Mouse (Mus musculus): ENCODE measurements around the gene Amph. TPM values are rescaled to one million over a fixed set of nuclear protein-coding genes. Genes with fewer than 3 reads are reported as not detected.

Gene Amph
- polyA plus RNA-seq, 1 experiment from 2014 or later, result 50.0 TPM

DNA sequence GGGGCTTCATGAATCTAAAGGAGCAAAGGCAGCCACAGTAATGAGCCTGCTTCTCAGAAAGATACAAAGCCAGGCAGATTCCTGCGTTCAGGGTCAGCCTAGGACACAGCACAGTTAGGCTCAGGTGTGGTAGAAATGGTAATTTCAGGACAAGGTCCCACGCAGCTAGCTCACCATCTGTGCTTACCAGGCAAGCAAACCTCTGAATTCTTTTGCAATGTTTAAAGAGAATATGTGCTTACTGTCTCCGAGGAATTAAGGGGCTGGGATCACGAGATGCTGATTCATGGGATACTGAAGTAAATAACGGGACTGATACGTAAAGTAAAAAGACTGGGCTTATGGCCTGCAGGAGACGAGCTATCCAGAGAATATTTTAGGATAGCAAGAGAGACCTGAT is 212.6 kb downstream of the Amph start:
- ATAC-seq (ENCODE audit: low FRiP score, low TSS enrichment), result no peak
- 66% methylated on average over 7 of the region's 7 CpGs for WGBS

DNA sequence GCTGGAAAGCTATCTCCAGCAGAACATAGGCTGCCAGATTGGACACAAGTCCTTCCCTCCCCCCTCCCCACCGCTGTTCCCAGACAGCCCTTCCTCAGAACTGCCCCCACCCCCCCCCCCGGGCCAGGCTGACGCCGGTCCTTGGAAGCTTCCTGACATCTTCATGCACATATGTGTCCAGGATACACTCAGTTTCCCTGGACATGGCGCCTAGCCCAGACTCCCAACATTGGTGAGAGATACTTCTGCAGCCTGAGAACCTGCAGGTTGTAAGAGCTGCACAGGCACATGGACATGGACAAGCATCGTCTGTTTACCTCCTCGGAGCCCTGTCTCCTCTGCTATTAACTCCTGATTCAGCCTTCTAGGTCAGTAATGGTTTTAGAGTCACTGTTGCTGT is 213.1 kb downstream of the Amph start:
- Histone ChIP-seq H3K4me3 (replicated peaks; ENCODE audit: low read depth, low read length) (no peak overlapping the region), H3K36me3 (ENCODE audit: control insufficient read depth, insufficient read depth, low read length) (no peaks in the 10 kb centered on the region), H3K9me3 (ENCODE audit: control insufficient read depth, low read length) (no peaks in the 10 kb centered on the region), H3K9ac (replicated peaks; ENCODE audit: low read length) (no peak overlapping the region), H3K27me3 (ENCODE audit: control insufficient read depth, insufficient read depth, low read length) (no peaks in the 10 kb centered on the region), H3K27ac (replicated peaks; ENCODE audit: low read depth, low read length) (no peak overlapping the region), H3K4me1 (ENCODE audit: control insufficient read depth, insufficient read depth, low read length) (0 out of 2 replicates have a peak, but pooled peaks cover 4% of the 10 kb centered on the region), H3K4me2 (ENCODE audit: low read length) (no peak overlapping the region)
- DNase-seq, result no peak
- 72% methylated on average over 7 of the region's 7 CpGs for WGBS
- peak; percentile 29; the same call in 1 of the 2 replicates for ATAC-seq (ENCODE audit: low FRiP score, low TSS enrichment)

More for the DNA sequence above, 212.6 kb downstream of the Amph start:
- Histone ChIP-seq H3K4me2 (ENCODE audit: low read length) (no peak overlapping the region), H3K27ac (replicated peaks; ENCODE audit: low read depth, low read length) (0 out of 2 replicates have a peak overlapping the region, but pooled peaks have one; percentile 5), H3K9ac (replicated peaks; ENCODE audit: low read length) (no peak overlapping the region), H3K9me3 (ENCODE audit: control insufficient read depth, low read length) (no peaks in the 10 kb centered on the region), H3K4me1 (ENCODE audit: control insufficient read depth, insufficient read depth, low read length) (0 out of 2 replicates have a peak, but pooled peaks cover 4% of the 10 kb centered on the region), H3K36me3 (ENCODE audit: control insufficient read depth, insufficient read depth, low read length) (no peaks in the 10 kb centered on the region), H3K4me3 (replicated peaks; ENCODE audit: low read depth, low read length) (no peak overlapping the region), H3K27me3 (ENCODE audit: control insufficient read depth, insufficient read depth, low read length) (no peaks in the 10 kb centered on the region)
- DNase-seq, result no peak

DNA sequence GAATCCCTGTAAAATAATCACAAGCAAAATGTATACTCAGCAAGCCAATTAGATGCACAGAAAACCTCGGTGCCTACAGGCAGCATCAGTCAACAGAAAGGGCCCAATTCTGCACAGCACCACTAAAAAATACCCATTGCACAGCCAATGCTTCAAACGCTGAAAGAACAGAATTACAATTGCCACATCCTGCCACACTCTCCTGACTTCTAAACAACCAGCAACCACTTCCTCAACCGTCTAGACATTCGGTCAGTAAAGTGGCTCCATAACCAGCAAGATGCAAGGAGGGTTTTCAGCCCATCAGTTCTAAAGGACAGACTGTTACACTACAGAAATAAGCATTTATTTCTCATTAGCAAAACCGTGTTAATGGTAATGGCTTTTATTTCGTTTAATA is 214.1 kb downstream of the Amph start:
- Histone ChIP-seq H3K4me2 (ENCODE audit: low read length) (no peak overlapping the region), H3K4me1 (ENCODE audit: control insufficient read depth, insufficient read depth, low read length) (0 out of 2 replicates have a peak, but pooled peaks cover 4% of the 10 kb centered on the region), H3K4me3 (replicated peaks; ENCODE audit: low read depth, low read length) (no peak overlapping the region), H3K9me3 (ENCODE audit: control insufficient read depth, low read length) (no peaks in the 10 kb centered on the region), H3K9ac (replicated peaks; ENCODE audit: low read length) (no peak overlapping the region), H3K27ac (replicated peaks; ENCODE audit: low read depth, low read length) (no peak overlapping the region), H3K36me3 (ENCODE audit: control insufficient read depth, insufficient read depth, low read length) (no peaks in the 10 kb centered on the region), H3K27me3 (ENCODE audit: control insufficient read depth, insufficient read depth, low read length) (no peaks in the 10 kb centered on the region)
- whole genome bisulfite sequencing, result 89% methylated on average over 6 of the region's 6 CpGs
- ATAC-seq (ENCODE audit: low FRiP score, low TSS enrichment) (no peak), DNase-seq (no peak)

DNA sequence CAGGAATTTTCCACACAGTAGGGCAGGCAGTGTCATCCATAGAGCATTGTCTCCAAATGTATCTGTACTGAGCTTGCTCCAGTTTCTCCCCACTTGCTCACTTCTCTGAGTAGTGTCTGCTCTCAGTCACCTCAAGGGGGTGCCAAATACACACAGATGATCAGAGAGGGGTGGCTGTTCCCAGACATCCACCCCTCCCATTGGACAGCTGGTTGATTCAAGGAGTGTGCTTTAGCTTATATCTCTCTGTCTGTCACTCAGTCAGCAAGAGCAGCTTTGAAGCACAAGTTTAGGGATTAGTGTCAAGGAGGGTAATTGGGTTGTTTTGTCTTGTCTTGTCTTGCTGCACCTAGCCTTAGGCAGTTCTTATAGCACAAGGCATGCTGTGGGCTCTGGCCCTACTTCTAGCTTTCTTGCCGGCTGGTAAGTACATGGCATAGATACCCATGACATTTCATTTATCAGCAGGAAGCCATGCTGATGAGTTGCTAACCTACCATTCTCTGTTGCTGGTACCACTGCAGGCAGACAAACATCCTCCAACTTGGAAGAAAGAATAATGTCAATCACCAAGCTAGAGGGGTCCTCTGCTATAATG is 229.8 kb downstream of the Amph start:
- DNase-seq (peak; percentile 76), ATAC-seq (ENCODE audit: low FRiP score, low TSS enrichment) (peak; percentile 82)
- H3K27me3 ChIP-seq (ENCODE audit: control insufficient read depth, insufficient read depth, low read length), result no peaks in the 10 kb centered on the region
- no peak overlapping the region for H3K9ac ChIP-seq (replicated peaks; ENCODE audit: low read length)
- no peak overlapping the region for H3K4me2 ChIP-seq (ENCODE audit: low read length)
- H3K4me3 ChIP-seq (replicated peaks; ENCODE audit: low read depth, low read length), result no peak overlapping the region
- H3K27ac ChIP-seq (replicated peaks; ENCODE audit: low read depth, low read length), result no peak overlapping the region
- no peaks in the 10 kb centered on the region for H3K36me3 ChIP-seq (ENCODE audit: control insufficient read depth, insufficient read depth, low read length)
- no peaks in the 10 kb centered on the region for H3K9me3 ChIP-seq (ENCODE audit: control insufficient read depth, low read length)
- H3K4me1 ChIP-seq (ENCODE audit: control insufficient read depth, insufficient read depth, low read length), result no peaks in the 10 kb centered on the region
- 45% methylated on average over 1 of the region's 1 CpGs for WGBS

DNA sequence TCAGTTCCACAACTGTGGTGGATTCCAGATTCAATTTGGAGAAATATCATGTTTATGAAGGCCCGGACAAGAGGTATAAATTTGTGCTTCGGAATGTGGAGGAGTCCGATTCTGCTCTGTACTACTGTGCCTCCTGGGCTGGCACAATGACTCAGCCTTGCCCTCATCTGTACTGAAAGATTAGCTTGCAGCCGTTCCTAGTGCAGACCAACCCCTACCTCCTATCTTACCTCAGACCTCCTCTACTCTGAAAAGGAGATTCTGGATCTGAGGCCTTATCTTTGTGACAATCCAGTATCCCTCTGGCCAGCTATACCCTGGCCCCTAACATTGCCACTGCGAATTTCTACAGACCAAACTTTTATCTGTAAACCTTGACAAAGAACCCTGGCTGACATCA is 230.3 kb downstream of the Amph start:
- Histone ChIP-seq H3K4me3 (replicated peaks; ENCODE audit: low read depth, low read length) (no peak overlapping the region), H3K27me3 (ENCODE audit: control insufficient read depth, insufficient read depth, low read length) (no peaks in the 10 kb centered on the region), H3K4me1 (ENCODE audit: control insufficient read depth, insufficient read depth, low read length) (no peaks in the 10 kb centered on the region), H3K27ac (replicated peaks; ENCODE audit: low read depth, low read length) (no peak overlapping the region), H3K9ac (replicated peaks; ENCODE audit: low read length) (no peak overlapping the region), H3K4me2 (ENCODE audit: low read length) (no peak overlapping the region), H3K36me3 (ENCODE audit: control insufficient read depth, insufficient read depth, low read length) (no peaks in the 10 kb centered on the region), H3K9me3 (ENCODE audit: control insufficient read depth, low read length) (no peaks in the 10 kb centered on the region)
- WGBS, result 96% methylated on average over 5 of the region's 5 CpGs
- ATAC-seq (ENCODE audit: low FRiP score, low TSS enrichment) (no peak), DNase-seq (no peak)

DNA sequence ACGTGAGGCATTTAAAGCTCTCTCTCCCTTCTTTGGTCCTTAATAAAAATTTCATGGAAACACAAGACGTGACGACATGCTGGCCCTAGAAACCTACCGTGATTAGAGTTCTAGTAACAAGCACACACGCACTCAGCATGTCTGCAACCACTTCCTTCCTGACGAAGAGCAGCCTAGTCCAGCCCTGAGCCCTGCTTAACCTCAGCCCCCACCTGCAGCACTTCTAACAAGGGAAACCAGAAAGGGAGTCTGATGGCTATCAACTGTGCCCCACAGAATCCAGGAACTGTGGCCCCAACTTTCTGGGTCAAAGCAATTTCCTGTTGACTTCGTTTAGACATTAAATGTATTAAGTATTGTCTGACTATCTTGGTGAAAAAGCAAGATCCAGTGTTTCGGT is 234.3 kb downstream of the Amph start:
- no peaks in the 10 kb centered on the region for H3K36me3 ChIP-seq (ENCODE audit: control insufficient read depth, insufficient read depth, low read length)
- no peak overlapping the region for H3K9ac ChIP-seq (replicated peaks; ENCODE audit: low read length)
- H3K4me1 ChIP-seq (ENCODE audit: control insufficient read depth, insufficient read depth, low read length), result no peaks in the 10 kb centered on the region

DNA sequence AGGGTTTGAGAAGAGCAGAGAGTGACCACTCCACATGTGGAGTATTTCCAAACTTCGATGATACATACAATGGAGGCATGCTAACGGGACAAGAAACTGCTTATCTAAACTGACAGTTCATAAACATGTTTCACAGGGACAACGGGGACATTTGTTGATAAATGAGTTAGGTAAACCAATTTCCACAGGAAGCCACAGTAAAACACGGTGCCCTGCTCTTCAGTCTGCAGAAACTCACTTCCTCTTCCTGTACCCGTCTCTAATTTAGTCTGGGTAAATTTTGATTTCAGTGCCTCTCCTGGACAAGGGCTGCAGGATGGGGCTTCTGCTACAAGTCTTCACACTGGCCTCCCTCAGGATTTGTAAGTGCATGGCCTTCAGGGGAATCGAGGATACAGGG is 242.0 kb downstream of the Amph start:
- H3K4me1 ChIP-seq (ENCODE audit: control insufficient read depth, insufficient read depth, low read length), result no peaks in the 10 kb centered on the region
- 86% methylated on average over 6 of the region's 6 CpGs for WGBS
- no peak overlapping the region for H3K27ac ChIP-seq (replicated peaks; ENCODE audit: low read depth, low read length)
- no peak overlapping the region for H3K4me2 ChIP-seq (ENCODE audit: low read length)
- no peaks in the 10 kb centered on the region for H3K9me3 ChIP-seq (ENCODE audit: control insufficient read depth, low read length)
- H3K9ac ChIP-seq (replicated peaks; ENCODE audit: low read length), result no peak overlapping the region
- no peak for DNase-seq
- H3K27me3 ChIP-seq (ENCODE audit: control insufficient read depth, insufficient read depth, low read length), result no peaks in the 10 kb centered on the region
- no peak overlapping the region for H3K4me3 ChIP-seq (replicated peaks; ENCODE audit: low read depth, low read length)
- no peaks in the 10 kb centered on the region for H3K36me3 ChIP-seq (ENCODE audit: control insufficient read depth, insufficient read depth, low read length)
- ATAC-seq (ENCODE audit: low FRiP score, low TSS enrichment), result no peak

More for the DNA sequence above, 234.3 kb downstream of the Amph start:
- no peak overlapping the region for H3K4me3 ChIP-seq (replicated peaks; ENCODE audit: low read depth, low read length)
- H3K27ac ChIP-seq (replicated peaks; ENCODE audit: low read depth, low read length), result no peak overlapping the region
- ATAC-seq (ENCODE audit: low FRiP score, low TSS enrichment) (no peak), DNase-seq (no peak)
- no peak overlapping the region for H3K4me2 ChIP-seq (ENCODE audit: low read length)
- no peaks in the 10 kb centered on the region for H3K27me3 ChIP-seq (ENCODE audit: control insufficient read depth, insufficient read depth, low read length)
- 89% methylated on average over 8 of the region's 8 CpGs for WGBS
- no peaks in the 10 kb centered on the region for H3K9me3 ChIP-seq (ENCODE audit: control insufficient read depth, low read length)

DNA sequence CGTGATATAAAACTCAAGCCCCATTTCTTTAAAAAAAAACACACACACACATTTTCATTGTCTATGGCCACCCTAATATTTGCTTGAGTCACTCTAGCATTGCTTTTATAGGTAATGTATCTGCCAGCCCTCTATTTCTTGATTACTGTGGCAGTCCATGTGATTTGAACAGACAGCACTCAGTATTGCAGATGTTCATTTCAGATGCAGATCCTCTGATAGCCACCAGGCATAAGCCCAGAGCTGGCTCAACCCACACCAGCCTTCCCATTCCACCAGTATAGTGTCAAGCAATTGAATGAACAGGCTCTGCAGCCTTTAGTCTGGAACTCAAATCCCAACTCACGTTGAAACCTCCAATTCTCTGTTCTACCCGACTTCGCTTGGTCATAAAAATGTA is 246.8 kb downstream of the Amph start:
- no peak overlapping the region for H3K4me2 ChIP-seq (ENCODE audit: low read length)
- H3K27me3 ChIP-seq (ENCODE audit: control insufficient read depth, insufficient read depth, low read length), result no peaks in the 10 kb centered on the region
- no peaks in the 10 kb centered on the region for H3K4me1 ChIP-seq (ENCODE audit: control insufficient read depth, insufficient read depth, low read length)
- no peak overlapping the region for H3K4me3 ChIP-seq (replicated peaks; ENCODE audit: low read depth, low read length)
- no peak overlapping the region for H3K9ac ChIP-seq (replicated peaks; ENCODE audit: low read length)
- 80% methylated on average over 4 of the region's 4 CpGs for WGBS
- H3K36me3 ChIP-seq (ENCODE audit: control insufficient read depth, insufficient read depth, low read length), result no peaks in the 10 kb centered on the region
- no peak for DNase-seq
- H3K9me3 ChIP-seq (ENCODE audit: control insufficient read depth, low read length), result no peaks in the 10 kb centered on the region
- ATAC-seq (ENCODE audit: low FRiP score, low TSS enrichment), result no peak
- H3K27ac ChIP-seq (replicated peaks; ENCODE audit: low read depth, low read length), result no peak overlapping the region

DNA sequence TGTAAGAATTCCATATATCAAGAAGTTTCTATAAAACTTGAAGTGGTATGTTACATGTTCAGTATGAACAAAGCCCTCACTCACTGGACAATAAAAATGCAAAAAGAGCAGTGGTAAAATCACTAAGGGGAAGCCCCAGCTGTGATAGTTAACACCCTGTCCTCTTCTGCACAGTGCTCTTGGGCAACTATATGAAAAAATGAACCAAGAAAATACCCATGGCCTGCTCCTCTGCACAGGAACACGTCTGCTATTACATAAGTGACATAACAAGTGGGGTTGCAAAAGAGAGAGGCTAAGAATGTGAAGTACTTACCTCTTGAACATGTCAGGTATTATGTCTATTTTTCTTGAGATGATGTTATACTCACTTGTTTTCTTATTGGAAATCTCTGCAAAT is 247.5 kb downstream of the Amph start:
- Histone ChIP-seq H3K4me1 (ENCODE audit: control insufficient read depth, insufficient read depth, low read length) (no peaks in the 10 kb centered on the region), H3K4me2 (ENCODE audit: low read length) (no peak overlapping the region), H3K27ac (replicated peaks; ENCODE audit: low read depth, low read length) (no peak overlapping the region), H3K9me3 (ENCODE audit: control insufficient read depth, low read length) (no peaks in the 10 kb centered on the region), H3K36me3 (ENCODE audit: control insufficient read depth, insufficient read depth, low read length) (no peaks in the 10 kb centered on the region), H3K9ac (replicated peaks; ENCODE audit: low read length) (no peak overlapping the region), H3K27me3 (ENCODE audit: control insufficient read depth, insufficient read depth, low read length) (no peaks in the 10 kb centered on the region), H3K4me3 (replicated peaks; ENCODE audit: low read depth, low read length) (no peak overlapping the region)
- ATAC-seq (ENCODE audit: low FRiP score, low TSS enrichment) (no peak), DNase-seq (no peak)
- 56% methylated on average over 1 of the region's 1 CpGs for WGBS

All from midbrain, embryonic 14.5 days (tissue).